Mouse (Mus musculus) E14TG2a.4 (cell line): ENCODE data around the gene Prickle2.

Experiments
- CTCF ChIP-seq: conservative IDR thresholded peaks from 2 replicates; pipeline ENCODE4 v1.5.1; 2014; ENCODE audit warnings: low read length
- NANOG ChIP-seq: IDR thresholded peaks from 2 replicates; pipeline ENCODE4 v1.6.1; 2014; ENCODE audit warnings: borderline replicate concordance, low read length, mixed read lengths

DNA sequence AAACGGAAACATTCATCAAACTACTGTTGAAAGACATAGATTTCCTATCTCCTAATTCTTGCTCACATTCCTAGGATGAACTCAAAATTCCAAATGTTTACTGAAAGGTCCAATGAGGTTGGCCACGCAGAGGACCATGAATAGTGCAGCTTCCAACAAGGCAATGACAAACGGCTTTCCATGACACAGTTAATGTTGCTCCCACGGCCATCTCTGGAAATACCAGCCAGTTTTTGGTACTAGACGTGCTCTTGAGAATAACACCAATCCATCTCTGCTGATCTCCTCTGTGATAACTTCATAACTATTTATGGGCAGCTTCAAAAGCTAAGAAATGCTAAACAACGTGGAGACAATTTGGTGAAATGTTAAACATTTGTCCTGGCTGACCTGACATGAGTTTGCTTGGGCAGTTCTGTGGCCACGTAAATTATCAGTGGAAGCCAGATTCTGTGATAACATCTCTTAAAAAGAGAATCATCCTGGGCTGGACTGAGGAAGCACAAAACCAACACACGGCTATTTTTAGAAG, 31.5 kb downstream of the Prickle2 start:
- TF ChIP-seq CTCF (no peak), NANOG (no peak)
